Mouse (Mus musculus): ENCODE results near the gene Kcnn4. TPM values are rescaled to one million over a fixed set of nuclear protein-coding genes. Genes with fewer than 3 reads are reported as not detected.
A peak's percentile ranks its signal among the peaks of the same experiment; 100 is the strongest.

The Kcnn4 gene
- polyA plus RNA-seq, 2 experiments = 90.2 to 113 TPM

DNA sequence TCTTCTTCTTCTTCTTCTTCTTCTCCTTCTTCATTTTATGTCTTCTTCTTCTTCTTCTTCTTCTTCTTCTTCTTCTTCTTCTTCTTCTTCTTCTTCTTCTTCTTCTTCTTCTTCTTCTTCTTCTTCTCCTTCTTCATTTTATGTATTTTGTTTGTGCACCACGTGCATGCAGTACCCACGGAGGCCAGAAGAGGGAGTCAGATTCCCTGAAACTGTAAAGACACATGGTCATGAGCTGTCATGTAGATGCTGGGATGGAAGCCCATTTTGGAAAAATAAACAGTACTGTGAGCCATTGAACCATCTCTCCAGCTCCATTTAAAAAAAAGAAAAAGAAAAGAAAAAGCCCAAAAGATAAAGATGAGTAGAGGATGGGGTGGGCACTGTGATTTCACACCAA, 31.8 kb upstream of the Kcnn4 start:
- Histone ChIP-seq H3K27me3 (ENCODE audit: control insufficient read depth, insufficient read depth, low read length) (peaks cover 10% of the 10 kb centered on the region), H3K4me3 (ENCODE audit: insufficient read depth in 1 of 2, low read depth in 2 of 2, low read length in 2 of 2) (no peak overlapping the region), H3K36me3 (replicated peaks; ENCODE audit: control insufficient read depth, insufficient read depth, low read depth) (no peaks in the 10 kb centered on the region), H3K27ac (no peak overlapping the region), H3K9me3 (ENCODE audit: control insufficient read depth, low read length) (no peaks in the 10 kb centered on the region), H3K4me1 (replicated peaks; ENCODE audit: control insufficient read depth in 2 of 2, insufficient read depth in 2 of 2, low read length in 1 of 2) (no peaks in the 10 kb centered on the region), H3K9ac (replicated peaks) (no peak overlapping the region), H3K4me2 (ENCODE audit: low read depth) (no peak overlapping the region)
- DNase-seq (ENCODE audit: low read depth in 3 of 3, low spot score in 3 of 3) (no peak), ATAC-seq (ENCODE audit: insufficient read depth) (no peak)
- TF ChIP-seq CTCF (IDR thresholded peaks at IDR 0.05; ENCODE audit: low read depth) (peak; percentile 44), EP300 (IDR thresholded peaks at IDR 0.05; ENCODE audit: low read depth) (no peak)
- WGBS (ENCODE audit: insufficient replicate concordance) = 31% methylated on average over 2 of the region's 2 CpGs

DNA sequence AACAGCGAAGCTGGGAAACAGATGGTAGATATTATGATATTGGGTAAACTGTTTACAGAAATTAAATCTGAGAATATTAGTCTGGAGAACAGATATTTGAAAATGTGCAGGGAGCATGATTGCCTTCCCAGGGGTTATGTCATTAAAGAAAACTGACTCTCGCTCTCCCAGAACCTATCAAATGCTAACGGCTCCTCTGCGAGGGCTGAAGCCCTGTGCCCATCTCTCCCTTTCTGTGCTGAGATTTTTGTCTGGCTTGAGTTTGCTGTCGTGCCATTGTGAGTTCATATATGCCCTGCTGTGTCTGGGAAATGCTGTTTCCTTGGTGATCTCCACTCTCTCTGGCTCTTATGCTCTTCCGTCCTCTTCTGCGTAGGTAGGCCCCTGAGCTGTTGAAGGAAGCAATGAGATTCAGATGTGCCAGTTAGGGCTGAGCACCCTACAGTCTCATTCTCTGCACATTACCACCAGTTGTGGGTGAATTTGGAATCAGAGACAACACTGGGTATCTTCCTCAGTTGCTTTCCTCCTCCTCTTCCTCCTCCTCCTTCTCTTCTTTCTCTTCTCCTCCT, 26.3 kb upstream of the Kcnn4 start:
- Histone ChIP-seq H3K27me3 (ENCODE audit: control insufficient read depth, insufficient read depth, low read length) (no peaks in the 10 kb centered on the region), H3K9ac (replicated peaks) (no peak overlapping the region), H3K9me3 (ENCODE audit: control insufficient read depth, low read length) (no peaks in the 10 kb centered on the region), H3K4me3 (ENCODE audit: insufficient read depth in 1 of 2, low read depth in 2 of 2, low read length in 2 of 2) (no peak overlapping the region), H3K4me1 (replicated peaks; ENCODE audit: control insufficient read depth in 2 of 2, insufficient read depth in 2 of 2, low read length in 1 of 2) (no peaks in the 10 kb centered on the region), H3K4me2 (ENCODE audit: low read depth) (no peak overlapping the region), H3K27ac (no peak overlapping the region), H3K36me3 (replicated peaks; ENCODE audit: control insufficient read depth, insufficient read depth, low read depth) (no peaks in the 10 kb centered on the region)
- no peak for TF ChIP-seq EP300 (IDR thresholded peaks at IDR 0.05; ENCODE audit: low read depth)
- TF ChIP-seq CTCF (IDR thresholded peaks at IDR 0.05; ENCODE audit: low read depth) = no peak
- WGBS (ENCODE audit: insufficient replicate concordance) = 50% methylated on average over 7 of the region's 7 CpGs
- no peak for DNase-seq (ENCODE audit: low read depth in 3 of 3, low spot score in 3 of 3)
- no peak for ATAC-seq (ENCODE audit: insufficient read depth)

DNA sequence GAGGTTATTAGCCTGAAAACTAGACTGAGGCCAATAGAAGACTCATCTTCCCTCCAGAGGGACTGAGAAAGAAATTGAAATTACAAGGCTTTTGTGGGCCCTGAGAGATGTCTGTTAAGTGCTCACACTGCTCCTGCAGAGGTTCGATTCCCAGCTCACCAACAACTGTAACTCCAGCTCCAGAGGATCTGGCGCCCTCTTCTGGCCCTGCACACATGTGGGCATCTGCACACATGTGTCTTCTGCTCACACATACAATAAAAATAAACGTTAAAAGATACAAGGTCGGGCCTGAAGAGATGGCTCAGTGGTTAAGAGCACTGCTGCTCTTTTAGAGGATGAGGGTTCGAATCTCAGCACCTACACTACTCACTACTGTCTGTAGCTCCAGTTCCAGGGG, 23.6 kb upstream of the Kcnn4 start:
- Histone ChIP-seq H3K4me1 (replicated peaks; ENCODE audit: control insufficient read depth in 2 of 2, insufficient read depth in 2 of 2, low read length in 1 of 2) (no peaks in the 10 kb centered on the region), H3K9me3 (ENCODE audit: control insufficient read depth, low read length) (no peaks in the 10 kb centered on the region), H3K36me3 (replicated peaks; ENCODE audit: control insufficient read depth, insufficient read depth, low read depth) (no peaks in the 10 kb centered on the region), H3K4me2 (ENCODE audit: low read depth) (no peak overlapping the region), H3K27ac (no peak overlapping the region), H3K9ac (replicated peaks) (no peak overlapping the region), H3K27me3 (ENCODE audit: control insufficient read depth, insufficient read depth, low read length) (no peaks in the 10 kb centered on the region), H3K4me3 (ENCODE audit: insufficient read depth in 1 of 2, low read depth in 2 of 2, low read length in 2 of 2) (no peak overlapping the region)
- DNase-seq (ENCODE audit: low read depth in 3 of 3, low spot score in 3 of 3) (no peak), ATAC-seq (ENCODE audit: insufficient read depth) (no peak)
- TF ChIP-seq EP300 (IDR thresholded peaks at IDR 0.05; ENCODE audit: low read depth) (no peak), CTCF (IDR thresholded peaks at IDR 0.05; ENCODE audit: low read depth) (peak; percentile 58)
- WGBS (ENCODE audit: insufficient replicate concordance) = 45% methylated on average over 5 of the region's 5 CpGs

DNA sequence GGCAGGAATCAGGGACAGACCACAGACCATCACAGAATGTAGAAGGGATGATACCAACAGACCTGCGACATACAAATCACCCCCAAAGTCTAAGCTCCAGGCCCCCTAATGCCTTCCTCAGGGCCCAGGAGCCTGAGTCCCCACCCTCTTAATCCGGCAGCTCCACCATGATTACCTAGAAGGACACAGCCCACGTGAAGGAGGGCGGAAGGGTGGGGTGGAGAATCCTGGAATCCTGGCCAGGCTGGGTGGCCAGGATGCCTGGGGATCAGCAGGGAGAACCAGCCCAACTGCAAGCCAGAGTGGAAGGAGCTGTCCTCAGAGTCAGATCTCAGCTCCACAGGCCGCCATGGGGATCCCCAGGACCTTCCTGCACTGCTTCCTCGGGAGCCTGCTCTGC, 21.2 kb upstream of the Kcnn4 start, which contains the start of gene Lypd5:
Gene Lypd5, plus strand, starts transcription at position 301 of the 400 bp plus-strand sequence.
- Histone ChIP-seq H3K4me2 (ENCODE audit: low read depth) (no peak within 1 kb of the TSS), H3K9me3 (ENCODE audit: control insufficient read depth, low read length) (no peaks in the 10 kb centered on the region), H3K27ac (no peak within 1 kb of the TSS), H3K36me3 (replicated peaks; ENCODE audit: control insufficient read depth, insufficient read depth, low read depth) (no peaks in the 10 kb centered on the region), H3K4me3 (ENCODE audit: insufficient read depth in 1 of 2, low read depth in 2 of 2, low read length in 2 of 2) (no peak within 1 kb of the TSS), H3K27me3 (ENCODE audit: control insufficient read depth, insufficient read depth, low read length) (no peaks in the 10 kb centered on the region), H3K9ac (replicated peaks) (no peak within 1 kb of the TSS), H3K4me1 (replicated peaks; ENCODE audit: control insufficient read depth in 2 of 2, insufficient read depth in 2 of 2, low read length in 1 of 2) (no peaks in the 10 kb centered on the region)
- no peak for ATAC-seq (ENCODE audit: insufficient read depth)
- DNase-seq (ENCODE audit: low read depth in 3 of 3, low spot score in 3 of 3) = no peak
- WGBS (ENCODE audit: insufficient replicate concordance) = 30% methylated on average over 6 of the region's 6 CpGs
- TF ChIP-seq CTCF (IDR thresholded peaks at IDR 0.05; ENCODE audit: low read depth) (no peak), EP300 (IDR thresholded peaks at IDR 0.05; ENCODE audit: low read depth) (no peak)

DNA sequence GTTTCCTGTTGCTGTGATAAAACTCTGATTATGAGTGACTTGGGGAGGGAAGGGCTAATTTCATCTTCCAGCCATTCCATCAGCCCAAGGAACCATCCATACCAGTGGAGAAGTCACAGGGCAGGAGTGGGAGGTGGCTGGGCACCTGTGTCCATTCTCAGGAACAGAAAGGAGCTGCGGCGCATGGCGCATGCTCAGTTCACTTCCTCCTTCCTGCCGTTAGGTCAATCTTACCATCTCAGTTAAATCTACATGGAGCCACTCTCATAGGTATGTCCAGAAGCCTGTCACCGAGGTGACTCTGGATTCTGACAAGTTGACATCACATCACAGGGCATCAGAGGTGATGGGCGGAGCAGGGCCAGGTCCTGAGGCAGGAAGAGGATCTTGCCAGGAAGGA, 14.4 kb upstream of the Kcnn4 start:
- Histone ChIP-seq H3K9ac (replicated peaks) (no peak overlapping the region), H3K27me3 (ENCODE audit: control insufficient read depth, insufficient read depth, low read length) (no peaks in the 10 kb centered on the region), H3K4me3 (ENCODE audit: insufficient read depth in 1 of 2, low read depth in 2 of 2, low read length in 2 of 2) (no peak overlapping the region), H3K9me3 (ENCODE audit: control insufficient read depth, low read length) (no peaks in the 10 kb centered on the region), H3K4me2 (ENCODE audit: low read depth) (no peak overlapping the region), H3K36me3 (replicated peaks; ENCODE audit: control insufficient read depth, insufficient read depth, low read depth) (no peaks in the 10 kb centered on the region), H3K27ac (no peak overlapping the region), H3K4me1 (replicated peaks; ENCODE audit: control insufficient read depth in 2 of 2, insufficient read depth in 2 of 2, low read length in 1 of 2) (no peaks in the 10 kb centered on the region)
- WGBS (ENCODE audit: insufficient replicate concordance) = 71% methylated on average over 6 of the region's 6 CpGs
- TF ChIP-seq CTCF (IDR thresholded peaks at IDR 0.05; ENCODE audit: low read depth) = no peak
- DNase-seq (ENCODE audit: low read depth in 3 of 3, low spot score in 3 of 3) (no peak), ATAC-seq (ENCODE audit: insufficient read depth) (no peak)

Measured in liver, embryonic 14.5 days (tissue).